Mouse (Mus musculus): ENCODE results near the gene Rtl10. TPM values are rescaled to one million over a fixed set of nuclear protein-coding genes. Genes with fewer than 3 reads are reported as not detected.

The Rtl10 gene
- total RNA-seq, 1 experiment from 2014 or later: 8.6 TPM

- DNase-seq: no peak
Measured at GRCm38 (mm10) chr16:18547891-18548290, 49.2 kb downstream of the Rtl10 start.

Other genes with a start within 250 kb of the Rtl10 start
- not detected in 2 replicates for gene Gm49776, start 240.6 kb upstream of the Rtl10 start, total RNA-seq (2021)
- gene Dgcr8, start 209.7 kb upstream of the Rtl10 start, total RNA-seq (2021): 37.2 and 39.0 TPM in 2 replicates
- 39.4 and 57.3 TPM in 2 replicates for gene Tango2, start 150.8 kb upstream of the Rtl10 start, total RNA-seq (2021)
- 30.3 and 48.1 TPM in 2 replicates for gene Arvcf, start 150.7 kb upstream of the Rtl10 start, total RNA-seq (2021)
- gene Txnrd2, start 72.5 kb upstream of the Rtl10 start, total RNA-seq (2021): 73.7 and 79.7 TPM in 2 replicates
- gene Comt, start 72.0 kb upstream of the Rtl10 start, total RNA-seq (2021): 147 and 150 TPM in 2 replicates
- gene Gnb1l, start 188 bp upstream of the Rtl10 start, total RNA-seq (2021): 4.0 and 9.4 TPM in 2 replicates
- 0.52 TPM in 1 of 2 replicates, not detected in the other for gene Tbx1, start 91.8 kb downstream of the Rtl10 start, total RNA-seq (2021)
- gene Gp1bb, start 123.5 kb downstream of the Rtl10 start, total RNA-seq (2021): not detected in 2 replicates
- 2.8 and 5.5 TPM in 2 replicates for gene Gm49601, start 127.5 kb downstream of the Rtl10 start, total RNA-seq (2021)
- gene Sept5, start 131.1 kb downstream of the Rtl10 start, total RNA-seq (2021): 8.4 and 11.4 TPM in 2 replicates